Mouse (Mus musculus) left cerebral cortex, postnatal 14 days (tissue): Measurements from ENCODE around the gene Keap1. TPM values are rescaled to one million over a fixed set of nuclear protein-coding genes. Genes with fewer than 3 reads are reported as not detected.
"Not testable (repeated sequence)": the region's sequence is repeated elsewhere in the genome, so short reads cannot be mapped to it uniquely, and the experiment has no call there.

ENCODE experiments used
- DNase-seq, 2 experiments: peaks; one replicate each; pipeline ENCODE4 v3.0.0; 2021 to 2022; ENCODE audit warnings: low spot score in 2 of 2, mixed read lengths in 1 of 2
- intact Hi-C: fragments of 180-260 bp; cut with DNase I; formaldehyde crosslinking; loops from one replicate; pipeline ENCODE4 v1.15.1; 2025
- long read RNA-seq, 2 experiments: library from polyadenylated mRNA; stranded (forward); transcript quantifications; one replicate each; pipeline ENCODE4 v2.0.0; 2021
- total RNA-seq, 2 experiments: library from RNA; stranded (reverse); gene quantifications; 2 replicates each; pipeline ENCODE4 v1.2.3; 2021

Gene Keap1
- 10 to 100 TPM; 47.2 to 50.5 TPM for total RNA-seq
- long read RNA-seq, experiment 1, transcript Keap1-202 (5 exons, 3,614 nt), result minor isoform, 6 of 41 reads
- long read RNA-seq, experiment 1, transcript Keap1-204 (6 exons, 2,163 nt), result minor isoform, 7 of 41 reads
- long read RNA-seq, experiment 1, transcript Keap1-201 (6 exons, 3,172 nt), result major isoform, 19 of 41 reads
- long read RNA-seq, experiment 1, partial matches to known transcripts, result 3 of 41 reads
- long read RNA-seq, experiment 1, other reads (novel, unspliced or antisense), result 5 of 41 reads
- long read RNA-seq, experiment 2, transcript Keap1-201 (6 exons, 3,172 nt), result major isoform, 15 of 38 reads
- long read RNA-seq, experiment 2, transcript Keap1-202 (5 exons, 3,614 nt), result minor isoform, 5 of 38 reads
- long read RNA-seq, experiment 2, transcript Keap1-205 (6 exons, 3,151 nt), result minor isoform, 6 of 38 reads
- long read RNA-seq, experiment 2, partial matches to known transcripts, result 4 of 38 reads
- long read RNA-seq, experiment 2, other reads (novel, unspliced or antisense), result 6 of 38 reads

DNA sequence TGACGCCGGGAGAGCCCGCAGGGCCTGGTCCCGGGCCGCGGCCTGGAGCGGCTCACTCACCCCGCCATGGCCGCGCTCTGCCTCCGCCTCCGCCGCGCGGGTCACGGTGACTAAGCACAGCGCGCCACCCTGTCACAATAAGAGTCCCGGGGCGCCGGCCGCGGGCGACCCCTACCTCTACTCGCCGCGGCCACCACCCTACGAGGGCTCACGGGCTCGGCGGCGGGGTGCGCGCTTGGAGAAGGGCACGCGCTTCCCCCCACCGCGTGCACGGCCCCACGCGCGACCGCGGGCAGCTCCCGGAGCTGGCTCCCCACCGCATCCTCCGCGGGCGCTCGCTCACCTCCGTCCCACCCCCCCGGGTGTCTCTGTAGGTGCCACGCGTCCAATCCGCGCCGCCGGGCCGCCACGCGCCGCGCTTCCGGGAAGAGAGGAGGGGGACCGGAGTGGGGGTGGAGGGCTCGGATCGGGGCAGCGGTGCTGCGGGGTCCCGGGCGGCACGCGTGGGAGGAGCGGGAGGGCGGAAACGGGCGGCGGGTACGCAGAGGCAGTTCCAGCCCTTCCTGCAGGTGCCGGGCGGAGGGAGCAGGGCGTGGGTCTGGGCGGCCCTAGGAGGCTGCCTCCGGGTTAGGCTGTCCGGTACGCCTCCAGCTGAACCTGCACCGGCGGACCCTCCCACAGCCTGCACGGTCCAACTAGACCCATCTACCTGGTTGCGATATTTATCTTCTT is at the start of gene Keap1:
Keap1 (minus strand) TSS at position 629 of the 732 bp plus-strand sequence.
- DNase-seq, result peak; percentile 54 to 69
- intact Hi-C loops, result loop anchor here (10.0 kb wide), 1 partner anchor 116 kb away; no protein-coding TSS in a partner anchor

DNA sequence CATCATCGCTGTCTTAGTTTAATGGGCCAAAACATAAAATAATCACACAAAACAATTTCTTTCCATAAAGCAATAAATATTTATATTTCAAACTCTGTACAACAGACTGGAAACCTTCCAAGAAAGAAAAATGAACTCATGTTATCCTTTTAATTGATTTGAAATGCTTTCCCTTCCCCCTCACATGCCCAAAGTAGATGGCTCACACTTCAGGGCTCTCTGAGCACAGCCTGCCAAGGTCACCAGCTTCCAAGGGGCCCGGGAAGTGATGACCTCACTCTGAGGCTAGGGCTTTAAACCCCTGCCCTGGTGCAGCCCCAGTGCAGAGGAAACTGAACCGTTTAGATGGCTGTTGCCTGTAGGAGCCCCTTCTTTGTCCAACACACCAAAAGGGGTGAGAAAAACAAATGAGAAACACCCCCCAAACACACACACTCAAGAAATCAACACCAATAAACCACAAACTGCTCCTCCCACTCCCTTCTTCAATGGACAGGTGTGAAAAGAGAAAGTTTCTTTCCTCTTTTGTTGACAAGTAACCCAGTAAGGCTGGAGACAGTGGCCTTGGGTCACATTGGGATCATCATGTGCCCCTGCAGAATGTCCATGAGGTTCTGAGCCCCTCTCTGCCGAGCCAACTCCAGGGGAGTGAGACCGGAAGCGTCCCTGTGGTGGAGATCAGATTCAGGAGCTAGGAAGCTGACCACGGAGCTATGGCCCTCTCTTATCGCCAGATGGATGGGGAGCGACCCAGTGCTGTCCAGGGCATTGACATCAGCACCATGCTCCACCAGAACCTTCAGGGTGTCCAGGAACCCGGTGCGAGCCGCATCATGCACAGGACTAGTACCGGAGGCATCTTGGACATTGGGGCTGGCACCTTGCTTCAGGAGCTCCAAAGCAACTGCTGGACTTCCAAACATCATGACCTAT is 49.5 kb upstream of the Keap1 start:
- no peak for DNase-seq
- intact Hi-C loops, result no loop called here

DNA sequence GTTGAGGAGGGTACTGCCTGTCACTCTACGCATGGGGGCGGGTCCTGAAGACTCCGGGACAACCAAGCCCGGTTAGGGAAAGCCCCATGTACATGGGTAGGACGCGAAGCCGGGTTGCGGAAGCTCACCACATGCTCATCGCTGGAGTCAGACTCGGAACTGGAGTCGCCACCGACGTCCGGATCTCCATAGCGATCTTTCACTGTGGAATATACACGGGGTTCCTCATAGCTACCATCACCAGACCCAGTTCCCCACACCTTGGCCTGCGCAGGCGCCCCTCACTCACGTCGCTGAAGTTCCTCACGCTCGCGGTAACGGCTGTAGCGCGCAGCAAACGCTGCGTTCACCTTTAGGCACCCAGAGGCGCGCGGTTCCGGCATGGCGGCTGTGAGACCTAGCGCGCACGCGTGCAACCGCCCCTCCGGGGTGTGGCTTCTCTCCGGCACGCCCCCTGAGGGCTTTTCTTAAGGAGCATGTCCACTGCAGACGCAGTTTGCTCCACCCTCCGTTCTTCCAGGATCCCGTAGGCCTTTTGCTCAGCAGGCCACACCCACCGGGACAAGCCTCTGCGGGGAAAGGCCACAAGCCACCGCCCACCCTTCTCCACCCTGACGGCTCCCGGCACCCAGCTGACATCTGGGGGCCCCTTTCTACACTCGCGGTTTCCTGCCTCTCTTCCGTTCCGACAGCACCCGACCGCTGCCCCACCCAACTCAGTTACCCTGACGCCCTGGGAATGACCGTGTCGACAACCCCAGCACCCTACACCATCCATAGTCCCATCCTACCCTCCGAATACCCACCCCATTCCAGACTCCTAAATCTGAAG is 48.6 kb upstream of the Keap1 start, which contains the start of gene Kri1:
Kri1 (minus strand) TSS at position 399 of the 832 bp plus-strand sequence.
- intact Hi-C loops, result no loop called here

DNA sequence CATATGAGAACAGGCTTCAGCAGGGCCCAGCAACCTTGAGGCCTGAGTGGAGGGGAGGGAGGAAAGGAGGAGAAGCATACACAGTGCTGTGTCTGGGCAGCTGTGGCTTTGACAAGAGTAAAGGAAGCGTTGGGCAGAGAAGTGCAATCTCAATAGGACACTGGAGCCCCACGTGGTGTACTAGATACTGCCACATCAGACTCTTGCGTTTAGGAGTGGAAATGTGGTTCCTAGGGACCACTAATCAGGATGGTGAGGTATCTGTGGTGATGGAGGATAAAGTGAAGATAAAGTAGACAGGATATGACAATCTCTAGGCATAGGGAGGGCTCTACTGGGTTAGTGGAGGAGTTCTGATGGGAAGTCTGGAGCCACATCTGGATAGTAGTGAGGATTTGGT is 47.6 kb upstream of the Keap1 start:
- DNase-seq, result no peak
- intact Hi-C loops, result no loop called here

More for the DNA sequence above, 48.6 kb upstream of the Keap1 start, which contains the start of gene Kri1:
- DNase-seq, result peak; percentile 97

DNA sequence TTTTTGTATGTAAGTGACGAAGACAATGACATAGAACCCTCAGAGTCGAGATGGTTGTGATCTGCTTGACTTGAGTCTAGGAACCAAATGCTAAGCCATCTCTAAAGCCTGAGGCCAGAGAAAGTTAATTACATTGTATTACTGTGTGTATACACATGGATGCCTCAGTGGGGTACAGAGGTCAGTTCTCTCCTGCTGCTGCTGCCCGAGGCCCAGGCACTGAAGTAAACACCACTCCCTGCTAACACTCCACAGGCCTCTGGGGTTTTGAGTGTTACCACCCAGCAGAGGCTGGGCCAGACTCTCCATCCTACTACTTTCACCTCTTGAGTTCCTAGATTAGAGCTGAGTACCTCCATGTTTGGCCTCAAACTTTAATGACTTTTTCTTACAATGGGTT is 44.8 kb upstream of the Keap1 start:
- intact Hi-C loops, result no loop called here
- DNase-seq, result no peak

DNA sequence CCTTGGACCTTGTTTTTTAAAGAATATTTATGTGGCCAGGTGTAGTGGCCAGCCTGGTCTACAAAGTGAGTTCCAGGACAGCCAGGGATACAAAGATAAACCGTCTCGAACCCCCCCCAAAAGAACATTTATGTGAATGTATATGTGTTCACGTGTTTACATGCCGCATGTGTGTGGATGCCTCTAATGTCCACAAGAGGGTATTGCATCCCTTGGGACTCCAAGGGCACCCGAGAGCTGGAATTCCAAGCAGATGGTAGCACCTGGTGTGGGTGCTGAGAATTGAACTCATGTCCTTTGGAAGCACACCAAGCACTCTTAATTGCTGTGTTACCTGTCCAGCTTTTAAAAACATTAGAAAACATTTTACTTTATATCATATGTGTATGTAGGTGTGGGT is 44.4 kb upstream of the Keap1 start:
- no peak for DNase-seq
- intact Hi-C loops, result no loop called here

DNA sequence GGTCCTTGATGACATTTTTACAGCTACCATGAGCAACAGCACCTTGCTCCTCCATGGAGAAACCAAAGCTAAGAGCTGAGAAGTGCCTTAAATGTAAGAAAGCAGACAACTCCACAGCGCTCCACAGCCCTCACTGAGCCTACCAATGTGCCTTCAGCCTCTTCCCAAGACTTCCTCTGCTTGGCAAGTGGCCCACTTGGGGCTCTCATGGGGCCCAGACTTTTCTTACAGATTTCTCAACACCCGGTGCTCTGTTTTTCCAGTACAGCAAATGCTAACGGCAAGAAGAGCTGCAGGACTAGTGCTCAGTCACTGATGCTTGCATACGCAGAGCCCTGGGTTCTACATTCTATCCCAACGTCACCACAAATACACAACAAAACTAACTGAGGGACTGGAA is 38.6 kb upstream of the Keap1 start:
- no peak for DNase-seq
- intact Hi-C loops, result no loop called here

DNA sequence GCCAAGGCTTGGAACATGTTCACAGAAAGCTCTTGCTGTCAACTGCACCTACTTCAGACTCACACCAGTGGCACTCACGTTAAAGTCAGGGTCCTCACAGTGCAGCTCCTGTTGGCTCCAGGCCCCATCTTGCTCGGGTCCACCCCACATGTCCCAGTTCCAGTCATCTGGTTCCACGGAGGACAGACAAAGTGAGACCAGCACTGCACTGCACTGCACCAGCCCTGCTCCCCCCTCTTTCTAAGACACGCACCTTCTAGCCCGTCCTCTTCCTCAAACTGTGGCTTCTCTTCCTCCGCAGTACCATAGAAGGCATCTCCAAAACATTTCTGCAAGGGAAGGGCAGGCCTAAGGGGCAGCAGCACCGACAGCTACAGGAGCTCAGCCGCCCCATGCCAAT is 37.1 kb upstream of the Keap1 start:
- intact Hi-C loops, result no loop called here

DNA sequence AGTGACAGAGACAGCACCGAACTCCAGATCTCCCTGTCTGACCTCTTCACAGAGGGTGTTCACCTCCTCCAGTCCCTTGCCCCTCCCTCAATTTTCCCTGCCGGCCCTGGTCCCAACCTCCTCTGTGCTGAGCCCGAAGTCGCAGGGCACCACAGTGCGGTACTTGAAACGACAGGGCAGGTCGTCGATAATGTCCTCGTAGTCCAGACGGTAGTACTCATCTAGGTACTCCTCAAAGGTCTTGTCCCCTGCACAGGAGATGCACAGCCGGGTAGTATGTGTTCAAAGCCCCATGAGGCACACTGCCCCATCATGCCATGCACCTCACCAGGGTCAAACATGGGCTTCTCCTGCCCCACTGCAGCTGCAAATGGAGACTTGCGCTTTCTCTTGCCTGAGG is 36.6 kb upstream of the Keap1 start:
- intact Hi-C loops, result no loop called here
- DNase-seq, result no peak

More for the DNA sequence above, 37.1 kb upstream of the Keap1 start:
- no peak for DNase-seq

DNA sequence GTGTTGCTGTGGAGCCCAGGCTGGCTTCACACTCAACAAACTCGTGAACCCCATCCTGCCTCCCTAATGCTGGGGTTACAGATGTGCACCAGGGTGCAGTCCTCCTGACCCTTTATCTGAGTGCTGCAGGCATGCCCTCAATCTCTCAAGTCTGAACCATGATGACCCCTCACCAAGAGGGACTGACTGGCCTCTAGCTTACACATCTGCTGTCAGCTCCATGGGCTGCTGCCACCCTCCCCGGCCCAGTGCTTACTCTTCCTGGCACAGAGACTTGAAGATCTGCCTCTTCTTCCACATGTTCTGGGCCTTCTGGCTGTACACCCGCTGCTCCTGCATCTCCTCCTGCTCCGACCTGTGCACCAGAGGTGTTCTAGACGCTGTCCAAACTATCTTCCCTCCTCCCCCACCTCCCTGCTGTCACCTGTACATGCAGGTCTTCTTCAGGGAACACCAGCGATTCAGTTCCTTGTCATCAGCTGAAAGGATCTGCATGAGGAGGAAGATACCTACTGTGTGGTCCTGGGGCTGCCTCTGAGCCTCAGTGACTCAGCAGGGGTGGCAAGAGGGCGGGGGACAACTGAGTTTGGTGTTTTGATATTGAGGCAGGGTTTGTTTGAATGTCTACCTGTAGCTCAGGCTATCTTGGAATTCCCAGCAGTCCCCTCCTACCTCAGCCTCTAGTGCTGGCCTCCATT is 36.0 kb upstream of the Keap1 start:
- intact Hi-C loops, result no loop called here
- DNase-seq, result no peak

DNA sequence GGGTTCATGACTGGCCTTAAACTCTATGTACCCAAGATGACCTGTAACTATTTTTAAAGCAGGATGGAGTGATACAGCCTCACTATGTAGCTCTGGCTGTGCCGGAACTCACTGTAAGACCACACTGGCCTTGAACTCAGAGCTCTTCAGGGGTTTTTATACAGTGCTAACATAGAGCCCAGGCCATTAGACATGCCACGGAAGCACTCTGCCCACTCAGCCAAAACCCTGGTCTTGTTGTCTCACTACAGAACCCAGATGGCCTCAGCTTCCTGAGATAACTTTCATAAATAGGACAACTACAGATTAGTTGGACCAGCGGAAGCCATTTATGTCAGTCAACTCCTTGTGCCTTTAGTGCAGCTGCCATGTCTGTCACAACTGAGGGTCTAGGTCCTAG is 35.2 kb upstream of the Keap1 start:
- no peak for DNase-seq
- intact Hi-C loops, result no loop called here

DNA sequence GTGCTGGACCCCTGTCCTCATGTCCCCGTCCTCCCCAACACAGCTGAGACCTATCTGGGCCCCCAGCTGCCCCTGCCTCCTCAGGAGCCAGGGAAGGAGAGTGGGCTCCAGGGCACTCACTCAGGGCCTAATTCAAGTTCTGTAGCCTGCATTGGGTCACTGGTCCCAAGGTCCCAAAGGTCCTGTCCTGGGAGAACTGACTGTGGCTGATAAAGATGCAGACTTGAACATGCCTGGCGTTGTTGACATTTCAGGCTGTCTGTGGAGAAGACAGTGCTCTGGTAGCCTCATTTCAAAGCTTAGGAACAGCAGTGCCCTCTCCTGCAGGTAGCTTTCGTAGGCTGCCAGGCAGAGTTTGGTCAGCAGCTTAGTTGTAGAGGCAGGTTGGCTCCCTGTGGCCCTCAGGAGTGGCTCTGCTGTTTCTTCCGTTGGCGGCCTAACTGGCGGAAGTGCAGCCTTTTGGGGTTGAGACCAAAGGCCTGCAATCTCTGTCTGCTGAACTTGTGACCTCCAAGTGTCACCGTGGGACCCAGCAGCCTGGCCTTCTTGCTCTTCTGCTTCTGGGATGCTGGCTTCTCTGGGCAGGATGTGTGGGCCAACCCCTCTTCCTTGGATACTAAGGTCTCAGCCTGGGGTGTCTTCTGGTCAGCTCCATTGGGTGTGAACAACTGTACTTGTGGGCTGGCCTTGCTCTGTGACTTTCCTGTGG is 34.5 kb upstream of the Keap1 start:
- intact Hi-C loops, result no loop called here
- DNase-seq, result no peak

DNA sequence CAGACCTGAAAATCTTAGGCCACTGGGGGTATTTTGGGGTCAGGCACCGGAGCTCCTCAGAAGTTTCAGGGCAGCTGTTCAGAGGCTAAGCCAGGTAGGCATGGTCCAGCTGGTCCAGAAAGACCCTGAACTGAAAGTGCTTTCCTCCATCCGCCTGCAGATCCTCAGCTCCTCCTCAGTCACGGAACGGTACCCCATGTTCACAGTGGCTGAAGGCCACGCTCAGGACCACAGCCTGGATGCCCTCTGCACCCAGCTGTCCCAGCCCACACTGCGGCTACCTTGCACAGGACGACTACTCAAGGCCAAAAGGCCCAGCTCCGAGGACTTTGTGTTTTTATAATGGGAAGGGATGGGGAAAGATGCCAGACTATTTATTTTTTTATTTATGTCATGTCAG is 33.9 kb upstream of the Keap1 start:
- intact Hi-C loops, result no loop called here
- DNase-seq, result no peak

DNA sequence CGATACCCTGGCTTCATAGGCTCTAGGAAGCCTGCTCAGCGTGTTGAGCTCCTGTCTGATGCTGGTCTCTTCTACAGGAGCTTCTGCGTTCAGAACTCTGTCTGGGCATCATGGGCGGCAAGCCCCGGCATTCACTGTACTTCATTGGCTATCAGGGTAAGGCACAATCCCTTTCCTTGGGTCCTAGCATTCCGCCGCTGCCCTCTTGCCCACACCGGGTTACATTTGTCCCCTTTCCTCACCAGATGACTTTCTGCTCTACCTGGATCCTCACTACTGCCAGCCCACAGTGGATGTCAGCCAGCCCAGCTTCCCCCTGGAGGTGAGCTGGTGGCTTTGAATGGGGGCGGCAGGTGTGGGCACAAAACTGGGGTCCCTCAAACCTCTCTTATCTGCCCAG is 33.2 kb upstream of the Keap1 start:
- intact Hi-C loops, result no loop called here
- no peak for DNase-seq

DNA sequence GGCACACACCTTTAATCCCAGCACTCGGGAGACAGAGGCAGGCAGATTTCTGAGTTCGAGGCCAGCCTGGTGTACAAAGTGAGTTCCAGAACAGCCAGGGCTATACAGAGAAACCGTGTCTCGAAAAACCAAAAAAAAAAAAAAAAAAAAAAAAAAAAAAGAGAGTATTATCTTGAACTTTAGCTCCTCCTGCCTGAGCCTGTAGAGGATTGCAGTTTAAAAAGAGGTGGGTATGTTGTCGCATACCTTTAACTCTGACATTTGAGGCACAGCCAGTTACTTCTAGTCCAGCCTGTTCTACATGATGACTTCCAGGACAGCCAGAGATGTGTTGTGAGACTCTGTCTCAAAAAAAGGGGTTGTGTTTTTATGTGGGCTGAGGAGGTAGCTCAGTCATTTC is 30.4 kb upstream of the Keap1 start:
- DNase-seq, intact Hi-C loops: not testable (repeated sequence)

DNA sequence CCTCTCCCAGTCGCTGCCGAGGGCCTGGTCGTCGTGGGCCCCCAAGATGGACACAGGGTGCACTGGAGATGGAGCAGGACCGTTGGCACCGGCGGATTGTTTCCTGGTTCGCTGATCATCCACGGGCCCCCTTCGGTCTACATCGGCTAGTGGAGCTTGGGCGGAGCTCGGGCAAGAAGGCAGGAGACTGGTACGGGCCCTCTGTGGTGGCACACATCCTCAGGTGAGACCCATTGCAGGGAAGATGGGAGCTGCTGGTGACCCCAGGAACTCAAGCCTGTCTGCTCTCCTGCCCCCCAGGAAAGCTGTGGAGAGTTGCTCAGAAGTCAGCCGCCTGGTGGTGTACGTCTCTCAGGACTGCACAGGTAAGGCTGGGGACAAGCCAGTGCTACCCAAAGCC is 29.1 kb upstream of the Keap1 start:
- no peak for DNase-seq
- intact Hi-C loops, result no loop called here

DNA sequence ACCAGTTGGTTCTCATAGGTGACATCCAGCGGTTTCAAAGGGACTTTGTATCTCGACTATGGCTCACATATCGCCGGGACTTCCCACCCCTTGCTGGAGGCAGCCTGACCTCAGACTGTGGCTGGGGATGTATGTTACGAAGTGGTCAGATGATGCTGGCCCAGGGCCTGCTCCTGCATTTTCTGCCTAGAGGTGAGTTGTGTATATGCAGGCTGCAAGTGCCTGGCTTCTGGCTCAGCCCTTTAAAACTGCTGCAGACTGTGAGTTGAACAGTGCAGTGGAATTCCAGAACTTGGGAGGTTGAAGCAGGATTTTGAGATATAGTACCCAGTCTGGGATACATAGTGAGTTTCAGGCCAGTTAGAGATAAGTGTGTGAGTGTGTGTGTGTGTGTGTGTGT is 27.7 kb upstream of the Keap1 start:
- intact Hi-C loops, result no loop called here
- no peak for DNase-seq
